Mouse (Mus musculus): Measurements from ENCODE around the gene Cacna2d4.

Cacna2d4 gene

DNA sequence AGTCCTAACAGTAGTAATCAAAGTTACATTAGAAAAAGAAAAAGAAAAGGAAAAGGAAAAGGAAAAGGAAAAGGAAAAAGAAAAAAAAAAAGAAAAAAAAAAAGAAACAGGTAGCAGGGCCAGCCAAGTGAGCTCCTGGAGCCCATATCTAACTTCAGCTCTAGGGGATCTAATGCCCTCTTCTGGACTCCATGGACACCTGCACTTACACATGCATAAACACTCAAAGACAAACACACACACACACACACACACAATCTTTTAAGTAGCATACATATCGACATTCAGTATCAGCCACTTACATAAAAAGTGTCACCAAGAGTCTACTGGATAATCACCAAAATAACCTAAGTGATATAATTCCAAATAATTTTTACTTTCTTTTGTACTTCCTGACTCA lies 149.3 kb downstream of the Cacna2d4 start:
- in situ Hi-C loops (cut with MboI, MseI) = loop anchor here (25.0 kb wide), 1 partner anchor 1498 kb away; no protein-coding TSS in a partner anchor

DNA sequence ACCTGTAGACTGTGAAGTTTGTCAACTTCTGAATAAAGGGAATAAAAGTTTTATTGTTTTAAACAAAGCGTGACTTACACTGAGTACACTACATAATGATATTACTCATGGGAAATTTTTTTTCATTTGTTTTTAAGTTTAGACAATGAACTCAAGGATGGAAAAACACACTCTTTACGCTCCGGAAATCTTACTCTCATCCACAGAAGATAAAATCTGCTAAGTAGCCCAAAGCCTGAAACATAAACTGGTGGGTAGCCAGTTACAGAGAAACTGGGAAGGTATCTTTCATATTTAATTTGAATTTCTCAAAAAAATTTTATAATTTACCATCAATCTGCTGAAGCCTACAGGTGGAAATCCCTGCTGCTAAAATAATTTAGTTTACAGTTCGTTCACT lies 150.1 kb downstream of the Cacna2d4 start:
- in situ Hi-C loops (cut with MboI, MseI) = loop anchor here (25.0 kb wide), 1 partner anchor 1499 kb away; no protein-coding TSS in a partner anchor

DNA sequence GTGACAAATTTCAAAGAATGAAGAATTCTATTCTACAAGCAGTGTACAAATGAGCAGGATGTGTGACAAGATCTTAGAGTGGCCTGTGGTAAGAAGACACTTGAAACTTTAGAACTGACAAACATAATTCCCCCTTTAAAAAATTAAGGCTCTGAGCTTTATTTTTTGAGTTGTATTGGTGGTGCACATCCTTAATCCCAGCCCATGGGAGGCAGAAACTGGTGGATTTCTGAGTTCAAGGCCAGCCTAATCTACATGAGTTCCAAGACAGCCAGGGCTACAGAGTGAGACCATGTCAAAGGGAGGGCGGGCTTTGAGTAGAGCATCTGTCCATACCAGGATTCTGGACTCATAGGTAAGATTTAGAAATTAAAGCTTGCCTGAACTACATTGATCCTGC lies 150.5 kb downstream of the Cacna2d4 start:
- in situ Hi-C loops (cut with MboI, MseI) = loop anchor here (25.0 kb wide), 1 partner anchor 1500 kb away; no protein-coding TSS in a partner anchor

DNA sequence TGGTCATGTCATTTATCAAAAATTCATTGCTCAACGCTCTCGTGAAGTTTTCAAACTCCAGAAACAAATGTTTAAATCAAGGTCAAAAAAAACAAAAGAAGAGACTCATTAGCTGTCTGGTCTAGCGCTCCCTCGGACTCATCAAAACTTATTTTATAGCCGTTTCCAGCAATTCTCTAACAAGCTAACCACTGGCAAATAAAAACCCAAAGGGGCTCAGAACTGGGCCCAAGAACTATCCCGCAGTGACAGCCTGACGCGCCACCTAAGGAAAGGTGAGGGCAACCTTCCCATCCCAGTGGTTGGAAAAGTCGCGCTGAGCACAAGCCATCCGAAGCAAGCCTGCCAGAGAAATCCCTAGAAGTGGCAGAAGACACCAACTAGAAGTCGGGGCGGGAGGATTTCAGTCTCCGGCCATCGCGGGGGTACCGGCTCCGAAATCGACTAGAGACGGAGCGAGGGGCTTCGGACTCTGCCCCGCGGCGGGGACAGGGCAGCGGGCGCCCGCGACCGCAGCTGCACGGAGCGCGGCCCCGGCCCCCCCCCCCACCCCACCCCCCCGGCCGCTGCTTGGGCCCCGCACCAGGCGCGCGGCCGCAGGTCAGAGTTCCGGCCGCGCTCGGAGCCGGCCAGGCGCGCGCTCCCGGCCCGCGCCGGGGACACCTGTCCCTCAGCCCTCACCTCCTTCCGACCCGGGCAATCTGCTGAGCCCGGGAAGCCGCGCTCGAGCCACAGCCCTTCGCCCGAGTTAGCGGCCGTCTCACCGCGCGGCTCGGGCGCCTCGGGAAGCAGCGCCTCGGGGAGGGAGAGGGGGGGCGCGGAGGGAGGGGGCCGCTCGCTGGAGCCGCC lies 151.7 kb downstream of the Cacna2d4 start:
- in situ Hi-C loops (cut with MboI, MseI) = loop anchor here (25.0 kb wide), 1 partner anchor 1501 kb away; no protein-coding TSS in a partner anchor

DNA sequence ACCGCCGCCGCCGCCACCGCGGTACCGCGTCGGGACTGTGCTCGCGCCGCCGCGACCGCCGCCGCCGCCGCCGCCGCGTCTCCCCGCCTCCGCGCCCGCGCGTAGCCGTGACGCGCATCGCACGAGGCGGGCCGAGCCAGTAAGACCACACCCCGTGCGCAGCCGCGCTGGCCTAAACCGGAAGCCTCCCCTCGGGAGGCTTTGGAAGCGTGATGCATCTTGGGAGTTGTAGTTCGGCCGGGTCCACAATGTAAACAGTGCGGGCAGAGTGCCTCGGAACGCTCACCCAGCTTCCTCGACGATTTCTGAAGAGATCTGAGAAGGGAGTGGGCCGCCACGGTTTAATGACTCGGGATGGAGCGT lies 152.3 kb downstream of the Cacna2d4 start:
- in situ Hi-C loops (cut with MboI, MseI) = loop anchor here (25.0 kb wide), 1 partner anchor 1501 kb away; no protein-coding TSS in a partner anchor

DNA sequence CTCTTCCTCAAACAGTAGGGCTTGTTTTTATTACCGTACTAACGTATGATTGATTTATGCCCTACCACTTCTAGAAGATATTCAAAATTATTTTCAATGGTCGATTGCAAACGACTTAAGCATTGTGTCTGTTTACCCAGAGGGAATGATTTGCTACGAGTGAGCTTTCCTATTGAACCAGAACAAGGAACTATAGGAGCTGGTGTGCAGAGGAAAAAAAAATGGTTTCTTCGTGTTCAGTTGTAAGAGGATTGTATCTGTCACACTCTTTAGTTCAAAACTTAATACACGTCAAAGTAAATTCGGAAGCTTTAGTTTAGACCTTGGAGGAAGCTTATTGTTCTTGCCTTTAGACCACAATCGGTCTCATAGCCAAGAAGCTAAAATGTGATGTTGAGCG lies 152.8 kb downstream of the Cacna2d4 start:
- in situ Hi-C loops (cut with MboI, MseI) = loop anchor here (25.0 kb wide), 1 partner anchor 1502 kb away; no protein-coding TSS in a partner anchor

DNA sequence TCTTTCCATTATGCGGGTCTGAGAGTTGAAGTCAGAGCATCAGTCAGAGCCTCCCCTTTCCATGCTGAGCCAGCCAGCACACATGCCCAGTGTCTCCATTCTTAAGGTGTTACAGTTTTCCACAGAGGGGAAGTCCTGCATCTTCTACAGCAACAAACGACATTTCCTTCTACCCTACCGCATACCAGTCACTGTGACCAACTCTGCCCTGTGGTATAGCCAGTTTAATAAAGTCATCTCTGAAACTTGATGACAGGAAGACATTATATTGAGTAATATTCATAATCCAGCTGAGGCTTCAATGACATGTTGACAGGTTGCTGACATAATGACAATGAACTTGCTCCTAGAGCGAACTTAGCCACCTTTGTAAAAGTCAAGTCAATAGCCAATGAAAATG lies 154.4 kb downstream of the Cacna2d4 start:
- in situ Hi-C loops (cut with MboI, MseI) = loop anchor here (25.0 kb wide), 1 partner anchor 1503 kb away; no protein-coding TSS in a partner anchor

DNA sequence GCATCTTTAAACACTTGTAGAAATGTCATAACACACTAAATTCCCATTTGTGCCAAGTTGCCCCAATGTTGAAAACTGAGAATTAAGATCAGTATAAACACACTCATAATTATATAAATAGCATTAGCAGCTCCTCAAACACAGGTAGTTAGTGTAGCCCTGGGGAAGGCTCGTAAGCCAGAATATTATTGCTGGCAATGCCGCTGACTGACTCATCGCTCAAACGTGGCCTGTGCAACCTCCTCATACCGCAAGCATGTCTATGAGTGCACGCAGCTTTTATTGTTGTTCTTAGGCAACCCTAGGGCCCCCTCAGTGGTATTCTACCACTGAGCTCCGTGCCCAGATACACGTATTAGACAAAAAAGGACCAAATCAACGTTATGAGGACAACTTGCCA lies 156.5 kb downstream of the Cacna2d4 start:
- in situ Hi-C loops (cut with MboI, MseI) = loop anchor here (25.0 kb wide), 1 partner anchor 1506 kb away; no protein-coding TSS in a partner anchor

DNA sequence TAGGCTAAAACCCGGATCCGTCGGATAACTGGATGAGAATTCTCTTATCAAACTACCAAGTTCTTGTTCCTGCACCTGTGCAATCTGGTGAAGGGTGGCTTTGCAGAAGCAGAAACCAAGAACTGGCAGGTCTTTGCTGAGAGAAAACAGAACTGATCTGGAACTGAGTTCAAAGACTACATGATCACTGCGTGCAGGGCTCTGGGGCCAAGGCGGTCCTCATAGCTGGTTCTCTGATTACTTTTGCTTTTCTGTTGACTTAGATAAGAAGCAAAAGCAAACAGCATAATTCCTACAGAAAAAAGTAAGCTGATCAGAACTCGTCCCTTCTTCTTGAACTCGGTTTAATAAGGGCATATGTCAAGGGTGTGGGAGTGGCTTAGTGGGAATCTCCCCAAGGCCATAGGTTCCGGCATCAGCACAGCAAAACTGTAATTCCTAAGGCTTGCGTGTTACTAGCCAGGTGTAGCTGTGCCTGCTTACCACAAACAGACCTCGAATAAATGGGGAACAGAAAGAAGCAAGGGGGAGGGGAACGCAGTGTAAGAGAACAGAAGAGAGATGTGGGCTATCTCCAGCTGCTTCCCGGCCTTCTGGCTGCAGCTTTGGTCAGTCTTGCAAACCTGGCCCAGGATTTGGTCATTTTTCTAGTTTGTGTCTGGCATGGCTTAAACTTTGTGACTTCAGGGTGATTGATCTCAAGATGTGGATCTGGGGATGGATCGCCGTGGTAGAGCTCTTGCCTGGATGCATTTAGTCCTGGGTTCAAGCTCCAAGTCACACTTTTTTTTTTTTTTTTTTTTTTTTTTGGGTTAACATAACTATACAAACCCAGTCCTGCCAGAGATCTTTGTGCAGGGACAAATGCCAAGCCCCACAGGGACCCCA lies 159.3 kb downstream of the Cacna2d4 start:
- in situ Hi-C loops (cut with MboI, MseI) = loop anchor here (25.0 kb wide), 1 partner anchor 1508 kb away; no protein-coding TSS in a partner anchor

DNA sequence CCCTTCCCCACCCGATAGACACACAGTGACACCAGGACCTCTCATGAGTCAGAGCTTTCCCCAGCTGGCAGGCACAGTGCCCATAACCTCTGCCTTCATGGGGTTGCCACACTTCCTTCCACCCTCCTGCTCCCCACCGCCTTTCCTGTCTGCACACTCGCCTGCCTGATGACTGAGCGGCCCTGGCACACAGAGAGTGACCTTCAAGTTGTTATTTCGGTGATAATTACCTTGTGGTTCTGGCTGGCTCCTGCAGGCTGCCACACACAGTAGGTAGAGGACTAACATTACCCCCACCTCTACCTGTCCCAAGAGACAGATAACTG lies 159.9 kb downstream of the Cacna2d4 start:
- in situ Hi-C loops (cut with MboI, MseI) = loop anchor here (25.0 kb wide), 1 partner anchor 1509 kb away; no protein-coding TSS in a partner anchor

DNA sequence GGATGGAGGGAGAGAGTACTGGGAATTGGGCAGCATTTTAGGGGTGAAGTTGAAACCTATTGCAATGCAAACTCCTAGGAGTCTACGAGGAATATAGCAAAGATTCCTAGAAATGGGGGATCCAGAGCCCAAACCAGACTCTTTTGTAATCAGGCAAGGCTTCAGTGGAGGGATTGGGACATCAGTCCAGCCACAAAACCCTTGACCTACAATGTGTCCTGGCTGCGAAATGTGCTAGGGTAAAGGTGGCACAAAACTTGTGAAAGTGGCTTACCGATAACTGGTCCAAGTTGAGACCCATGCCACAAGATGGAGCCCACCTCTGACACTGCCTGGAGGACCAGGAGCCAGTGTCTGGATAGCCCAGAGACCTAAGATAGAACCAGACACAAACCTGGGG lies 163.0 kb downstream of the Cacna2d4 start:
- in situ Hi-C loops (cut with MboI, MseI) = loop anchor here (25.0 kb wide), 1 partner anchor 1512 kb away; no protein-coding TSS in a partner anchor

DNA sequence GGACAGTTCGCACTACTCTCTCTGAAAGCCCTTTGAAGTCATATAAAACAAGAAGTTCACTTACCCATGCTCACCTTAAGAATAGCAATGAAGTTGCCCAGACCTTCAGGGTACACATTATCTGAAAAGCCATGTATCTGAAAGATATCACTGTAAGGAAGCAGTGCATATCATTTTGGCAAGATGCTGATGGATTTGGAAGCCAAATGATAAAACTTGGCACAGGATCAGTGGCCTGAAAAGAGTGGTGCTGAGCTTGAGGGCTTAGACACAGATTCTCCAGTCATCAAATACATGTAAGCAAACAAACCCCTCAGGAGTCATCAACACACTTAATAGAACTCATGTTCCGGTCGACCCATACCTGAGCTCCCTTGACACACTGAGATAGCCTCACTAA lies 164.3 kb downstream of the Cacna2d4 start:
- in situ Hi-C loops (cut with MboI, MseI) = no loop called here

DNA sequence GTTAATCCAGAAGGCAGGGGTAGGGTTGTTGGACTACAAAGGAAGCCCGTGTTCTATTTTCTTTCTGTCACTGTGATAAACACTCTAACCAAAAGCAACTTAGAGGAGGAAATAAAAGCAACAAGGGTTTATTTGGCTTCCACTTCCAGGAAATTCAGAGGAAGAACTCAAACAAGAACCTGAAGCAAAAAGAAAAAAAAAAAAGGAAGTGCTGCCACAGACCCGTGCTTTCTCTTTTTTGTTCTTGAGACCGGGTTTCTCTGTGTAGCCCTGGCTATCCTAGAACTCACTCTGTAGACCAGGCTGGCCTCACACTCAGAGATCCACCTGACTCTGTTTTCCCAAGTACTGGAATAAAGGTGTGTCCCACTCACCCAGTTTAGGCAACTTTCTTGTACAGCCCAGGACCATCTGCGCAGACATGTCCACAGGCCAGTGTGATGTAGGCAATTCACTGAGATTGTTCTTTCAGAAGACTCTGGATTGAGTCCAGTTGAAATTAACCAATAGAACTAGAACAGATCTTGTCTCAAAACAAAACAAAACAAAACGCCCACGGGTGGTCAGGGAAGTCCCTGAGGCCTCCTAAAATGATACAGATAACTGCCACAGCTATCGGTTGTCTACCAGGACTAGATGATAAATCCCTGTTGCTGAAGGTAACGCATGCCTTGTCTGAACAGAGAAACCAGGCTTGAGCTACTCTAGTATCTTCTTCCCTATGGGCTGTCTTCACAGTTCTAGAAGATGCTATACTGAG lies 165.4 kb downstream of the Cacna2d4 start:
- in situ Hi-C loops (cut with MboI, MseI) = no loop called here

Measured in T-helper 17 cell (primary cell).